Mouse (Mus musculus) kidney, postnatal 25 days (tissue): ENCODE measurements around the gene Wdr38.
A peak's percentile ranks its signal among the peaks of the same experiment; 100 is the strongest.
"Not testable (repeated sequence)": the region's sequence is repeated elsewhere in the genome, so short reads cannot be mapped to it uniquely, and the experiment has no call there.

Source experiments
- DNase-seq, 2 experiments: peaks; one replicate each; pipeline ENCODE4 v3.0.0; 2021; ENCODE audit warnings: mixed read lengths in 2 of 2

Wdr38 gene

DNA sequence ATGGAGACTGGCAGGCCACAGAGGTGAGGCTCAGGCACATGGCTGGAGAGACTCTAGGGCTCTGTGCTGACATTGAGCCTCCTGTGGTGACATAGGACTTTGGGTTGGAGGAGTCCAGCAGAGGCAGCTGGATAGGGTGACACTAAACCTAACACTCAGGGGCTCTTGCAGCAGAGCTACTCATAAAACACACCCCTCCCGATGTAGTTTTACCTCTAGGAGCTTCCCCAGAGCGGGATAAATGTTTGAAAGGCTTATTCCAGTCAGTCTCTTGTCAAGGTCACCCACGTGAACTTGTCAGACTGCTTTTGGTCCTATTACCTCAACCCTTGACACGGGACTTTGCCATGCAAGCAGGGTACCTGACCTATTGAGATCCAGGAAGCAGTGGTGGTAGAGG, 2.1 kb downstream of the Wdr38 start:
- DNase-seq = no peak

DNA sequence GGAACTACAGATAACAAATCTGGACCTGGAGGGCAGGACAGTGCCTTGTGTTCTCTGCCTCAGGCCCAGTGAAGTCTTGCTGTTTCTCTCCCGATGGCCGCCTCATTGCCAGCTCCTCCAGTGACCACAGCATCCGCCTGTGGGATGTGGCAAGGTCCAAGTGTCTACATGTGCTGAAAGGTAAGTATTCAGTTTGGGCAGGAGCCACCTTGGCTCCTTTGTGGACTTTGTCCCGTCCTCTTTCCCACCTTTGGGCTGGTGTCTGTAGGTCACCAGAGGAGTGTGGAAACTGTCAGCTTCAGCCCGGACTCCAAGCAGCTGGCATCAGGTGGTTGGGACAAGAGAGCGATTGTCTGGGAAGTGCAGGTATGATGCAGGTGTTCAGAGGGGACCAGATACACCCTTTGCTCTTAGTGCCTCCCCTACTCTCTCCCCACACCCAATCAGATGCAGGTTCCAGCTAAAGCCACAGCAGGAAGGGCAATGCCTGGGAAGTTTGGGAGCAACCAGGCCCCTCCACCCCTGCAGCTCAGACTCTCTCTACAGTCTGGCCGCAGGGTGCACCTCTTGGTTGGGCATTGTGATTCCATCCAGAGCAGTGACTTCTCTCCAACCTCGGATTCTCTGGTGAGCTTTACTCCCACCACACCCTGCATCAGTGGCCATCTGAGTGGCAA, 2.8 kb downstream of the Wdr38 start:
- DNase-seq = peak; percentile 23 to 69

DNA sequence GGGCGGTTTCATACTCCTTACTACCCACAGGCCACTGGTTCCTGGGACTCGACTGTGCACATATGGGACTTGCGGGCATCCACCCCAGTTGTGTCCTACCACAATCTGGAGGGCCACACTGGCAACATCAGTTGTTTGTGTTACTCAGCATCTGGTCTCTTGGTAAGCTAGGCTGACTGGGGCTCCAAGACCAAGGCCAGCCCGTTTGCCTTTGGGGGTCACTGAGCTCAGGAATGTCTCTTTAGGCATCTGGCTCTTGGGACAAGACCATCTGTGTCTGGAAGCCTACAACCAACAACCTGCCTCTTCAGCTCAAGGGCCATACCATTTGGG, 3.3 kb downstream of the Wdr38 start:
- no peak for DNase-seq

DNA sequence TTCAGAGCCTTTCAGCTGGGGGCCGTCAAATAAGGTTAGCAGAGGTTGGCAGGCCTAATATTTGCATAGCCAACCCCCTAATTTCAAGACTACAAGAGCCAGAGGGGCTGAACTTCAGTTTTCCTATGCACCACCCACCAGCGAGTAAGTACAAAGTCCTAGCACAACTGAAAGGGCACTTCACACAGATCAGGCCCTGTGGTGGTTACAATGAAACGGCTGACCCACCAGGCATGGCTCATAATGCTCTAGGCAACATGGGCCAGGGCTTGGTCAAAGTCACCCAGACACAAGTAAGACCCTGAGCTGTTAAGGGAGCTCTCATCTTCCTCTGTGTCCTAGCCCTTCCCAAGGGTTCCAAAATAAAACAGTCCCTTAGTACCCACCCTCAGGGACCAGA, 4.6 kb downstream of the Wdr38 start:
- DNase-seq = peak; percentile 28 to 72

DNA sequence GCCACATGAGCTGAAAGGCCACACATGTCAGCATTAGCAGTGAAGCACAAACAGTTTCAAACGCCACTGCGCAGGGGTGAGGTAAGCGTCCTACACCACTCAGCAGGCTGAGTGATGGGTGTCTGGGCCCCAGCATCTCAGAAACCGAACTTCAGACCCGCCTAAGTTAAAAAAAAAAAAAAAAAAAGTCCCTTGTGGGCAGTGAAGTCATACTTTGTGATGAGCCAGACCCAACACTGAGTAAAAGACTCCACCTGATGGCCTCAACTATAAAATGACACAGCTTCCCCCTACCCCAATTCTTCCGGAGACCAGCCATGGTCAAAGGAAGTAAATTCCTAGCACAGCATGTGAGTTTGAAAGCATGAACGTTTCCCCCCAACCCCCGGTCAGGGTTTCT, 5.8 kb downstream of the Wdr38 start:
- no peak for DNase-seq

DNA sequence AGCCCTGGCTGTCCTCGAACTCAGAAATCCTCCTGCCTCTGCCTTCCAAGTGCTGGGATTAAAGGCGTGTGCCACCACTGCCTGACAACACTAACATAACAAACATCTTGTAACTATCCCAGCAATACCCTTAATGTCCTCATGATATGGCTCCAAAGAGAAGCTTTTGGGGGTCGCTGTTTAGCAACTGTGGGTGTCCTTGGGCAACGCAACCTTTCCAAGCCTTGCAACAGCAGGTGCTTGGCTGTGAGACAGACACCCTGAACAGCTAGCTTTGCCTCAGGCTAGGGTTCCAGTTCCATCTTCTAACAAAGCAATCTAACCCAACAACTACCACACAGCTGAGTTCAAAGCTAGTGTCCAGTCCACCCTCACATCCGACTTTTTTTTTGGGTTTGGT, 6.2 kb downstream of the Wdr38 start:
- DNase-seq = no peak

DNA sequence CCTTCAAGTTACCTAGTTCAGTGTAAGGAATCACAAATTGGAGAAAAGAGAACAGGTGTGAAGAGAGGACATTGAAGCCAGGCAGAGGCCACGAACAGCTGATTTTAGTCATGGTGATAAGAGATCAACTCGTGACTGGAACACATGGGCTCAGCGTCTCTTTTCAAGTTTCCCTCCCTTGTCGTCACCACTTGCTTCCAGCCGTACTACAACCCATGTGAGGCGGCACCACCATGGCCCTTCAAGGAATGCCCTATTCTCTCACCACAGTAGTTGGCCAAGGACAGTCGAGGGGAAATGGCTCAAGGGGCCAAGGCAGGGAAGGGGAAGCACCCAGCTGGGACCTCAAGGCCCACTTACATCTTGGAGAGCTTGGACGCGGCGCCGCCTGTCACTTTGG, 7.1 kb downstream of the Wdr38 start:
- DNase-seq = peak in 1 of 2 experiments; percentile 60

DNA sequence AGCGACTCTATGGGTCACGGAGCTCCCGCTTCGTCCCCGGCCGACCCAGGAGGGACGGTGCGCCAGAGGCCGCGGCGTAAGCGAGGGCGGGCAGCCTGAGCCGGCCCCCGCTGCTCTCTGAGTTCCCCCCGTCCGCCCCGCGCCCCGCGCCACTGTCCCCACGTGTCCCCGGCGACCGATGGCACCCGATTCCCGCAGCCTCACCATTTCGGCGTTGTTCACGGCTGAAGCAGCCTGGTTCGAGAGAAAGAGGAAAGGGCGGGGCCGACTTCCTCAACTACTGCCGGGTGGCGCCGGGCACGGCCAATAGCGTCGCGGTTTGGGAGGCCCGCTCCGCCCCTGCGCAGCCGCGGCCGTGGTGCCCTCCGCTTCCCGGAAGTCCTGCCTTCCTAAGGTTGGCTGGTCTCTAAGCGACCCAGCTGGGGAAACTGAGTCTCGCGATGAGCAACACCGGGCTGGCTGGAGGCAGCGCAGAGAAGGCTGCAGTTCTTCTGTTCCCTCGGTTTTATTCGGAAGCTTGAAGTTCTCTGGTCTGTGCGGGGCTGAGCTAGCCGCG, 7.7 kb downstream of the Wdr38 start, which contains the start of gene Arpc5l:
TSS of gene Arpc5l (plus strand) at position 469 of the 556 bp plus-strand sequence.
- peak; percentile 96 to 97 for DNase-seq

DNA sequence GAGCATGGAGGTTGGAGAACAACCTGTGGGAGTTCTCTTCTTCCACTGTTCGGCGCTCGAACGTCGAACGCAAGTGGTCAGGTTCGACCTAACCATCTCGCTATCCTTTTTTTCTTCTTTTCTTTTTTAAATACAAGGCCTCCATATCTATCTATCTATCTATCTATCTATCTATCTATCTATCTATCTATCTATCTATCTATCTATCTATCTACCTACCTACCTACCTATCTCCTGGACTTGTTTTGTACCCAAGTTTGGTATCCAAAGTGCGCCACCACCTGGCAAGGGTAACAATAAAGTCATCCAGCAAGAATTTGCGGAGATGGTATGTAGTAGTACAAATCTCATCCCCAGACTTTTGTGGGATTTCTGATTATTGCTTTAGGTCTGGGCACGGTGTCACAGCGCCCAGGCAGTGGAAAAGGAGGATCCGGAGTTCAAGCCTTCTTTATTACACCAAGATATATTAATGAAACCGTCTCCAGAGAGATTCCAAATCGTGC, 8.4 kb downstream of the Wdr38 start, which contains the start of gene Rpl35:
TSS of gene Rpl35 (minus strand) at position 51 of the 506 bp plus-strand sequence.
- DNase-seq = peak; percentile 64 to 78

DNA sequence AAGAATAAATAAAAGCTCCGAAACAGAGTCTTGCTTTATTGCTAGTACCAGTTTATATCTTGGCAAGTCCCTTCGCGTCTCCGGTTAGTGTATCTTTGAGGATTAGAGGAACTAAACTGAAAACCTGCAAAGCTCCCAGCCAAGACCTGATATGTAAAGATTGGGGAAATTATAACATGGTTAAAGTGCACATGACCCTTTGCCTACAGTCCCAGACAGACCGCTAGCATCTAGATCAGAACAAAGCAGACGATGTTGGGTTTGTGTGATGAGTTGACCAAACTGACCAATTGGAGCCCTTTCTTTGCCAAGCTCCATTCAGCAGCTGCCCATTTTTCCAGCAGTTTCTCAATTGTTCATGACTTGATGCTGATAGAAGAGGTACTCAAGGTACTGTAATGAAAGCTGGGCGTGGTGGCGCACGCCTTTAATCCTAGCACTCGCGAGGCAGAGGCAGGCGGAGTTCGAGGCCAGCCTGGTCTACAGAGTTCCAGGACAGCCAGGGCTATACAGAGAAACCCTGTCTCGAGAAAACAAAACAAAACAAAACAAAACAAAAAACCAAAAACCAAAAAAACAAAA, 9.0 kb downstream of the Wdr38 start:
- DNase-seq = no peak

DNA sequence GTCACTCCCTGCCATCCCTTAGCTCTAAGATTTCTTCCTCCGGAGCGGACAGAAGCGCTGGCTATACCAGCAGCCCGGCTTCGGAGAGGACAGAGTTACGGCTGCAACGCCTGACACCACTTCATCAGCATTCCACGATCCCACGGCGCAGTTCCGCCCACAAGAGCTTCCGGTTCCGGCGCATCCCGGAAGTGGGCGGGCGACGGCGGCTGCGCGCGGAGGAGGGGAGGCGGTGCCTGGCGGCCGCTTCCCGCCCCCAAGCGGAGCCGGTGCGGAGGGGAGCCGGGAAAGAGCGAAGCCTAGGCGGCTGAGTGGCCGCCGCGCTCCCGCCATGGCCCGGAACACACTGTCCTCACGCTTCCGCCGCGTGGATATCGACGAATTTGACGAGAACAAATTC, 10.6 kb downstream of the Wdr38 start:
- peak; percentile 93 to 95 for DNase-seq

DNA sequence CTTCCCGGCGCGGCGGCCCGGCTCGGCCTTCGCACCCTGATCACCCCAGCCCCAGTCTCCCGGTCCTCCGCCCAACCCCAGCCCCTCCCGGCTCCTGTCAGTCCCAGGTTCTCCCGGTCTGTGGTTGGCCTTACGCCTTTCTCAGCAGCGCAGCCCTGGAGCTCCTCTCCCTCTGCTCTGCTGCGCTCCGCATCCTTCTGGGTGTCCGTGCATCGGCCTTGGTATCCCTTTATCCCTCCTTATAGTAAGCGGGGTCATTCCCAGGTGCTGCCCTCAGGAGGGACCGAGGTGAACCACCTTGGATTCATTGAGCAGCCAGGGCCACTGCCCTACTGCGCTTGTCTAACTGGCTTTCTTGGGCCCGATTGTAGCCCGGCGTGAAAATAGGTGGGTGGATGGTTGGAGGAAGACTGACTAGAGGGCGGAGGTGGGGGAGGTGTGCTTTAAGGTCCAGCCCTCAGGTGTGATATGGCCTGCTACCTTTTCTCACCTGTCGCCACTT, 11.1 kb downstream of the Wdr38 start:
- DNase-seq = peak in 1 of 2 experiments; percentile 53

DNA sequence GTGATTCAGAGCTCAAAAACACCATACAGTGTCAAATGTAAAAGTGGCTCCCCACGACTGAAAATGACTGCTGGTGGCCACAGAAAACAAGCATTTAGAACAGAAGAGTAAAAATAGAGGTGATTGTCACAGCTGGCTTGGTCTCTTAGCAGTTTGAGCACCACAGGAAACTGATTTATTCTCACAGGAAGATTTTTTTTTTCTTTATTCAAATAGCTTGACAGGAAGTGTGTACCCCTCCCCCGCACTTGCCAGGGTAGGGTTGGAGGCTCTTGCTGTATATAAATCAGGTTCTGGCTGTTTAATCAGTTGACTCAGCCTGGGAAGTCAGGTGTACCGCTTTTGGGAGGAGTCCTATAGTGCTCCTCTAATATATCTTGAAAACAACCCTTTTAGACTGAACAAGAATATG, 11.7 kb downstream of the Wdr38 start:
- DNase-seq = peak; percentile 41 to 63

DNA sequence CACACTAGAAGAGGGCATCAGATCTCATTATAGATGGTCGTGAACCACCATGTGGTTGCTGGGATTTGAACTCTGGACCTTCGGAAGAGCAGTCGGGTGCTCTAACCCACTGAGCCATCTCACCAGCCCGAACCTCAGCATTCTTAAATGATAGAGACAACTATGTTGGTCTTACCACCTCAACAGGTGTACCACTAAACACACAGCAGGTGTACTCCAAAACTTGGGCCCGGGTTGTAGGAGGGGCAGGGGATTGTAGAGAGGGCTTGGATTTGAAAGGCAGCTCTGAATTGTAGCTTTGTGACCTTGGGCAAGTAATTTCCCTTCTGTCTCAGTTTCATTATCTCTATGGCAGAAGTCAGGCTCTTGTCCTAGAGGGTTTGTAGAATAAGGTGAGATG, 12.9 kb downstream of the Wdr38 start:
- DNase-seq = not testable (repeated sequence)

DNA sequence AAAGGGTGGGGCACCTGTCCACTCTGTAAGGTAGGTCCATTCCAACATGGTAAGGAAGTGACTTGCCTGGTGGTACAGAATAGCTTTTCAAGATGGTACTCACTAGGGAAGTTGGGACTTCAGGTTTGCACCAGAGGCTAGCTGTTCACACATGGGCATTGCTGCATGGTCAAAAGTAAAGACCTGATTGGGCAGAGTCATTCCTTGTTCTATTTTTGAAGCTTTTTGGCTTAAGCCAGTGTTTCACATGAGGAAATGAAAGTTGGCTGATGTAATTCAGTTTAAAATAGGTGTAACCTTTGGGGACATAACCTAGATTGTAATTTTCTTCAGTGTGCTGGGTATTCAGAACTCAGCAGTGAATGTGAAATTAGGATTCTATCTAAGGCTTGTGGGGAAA, 14.0 kb downstream of the Wdr38 start:
- no peak for DNase-seq

DNA sequence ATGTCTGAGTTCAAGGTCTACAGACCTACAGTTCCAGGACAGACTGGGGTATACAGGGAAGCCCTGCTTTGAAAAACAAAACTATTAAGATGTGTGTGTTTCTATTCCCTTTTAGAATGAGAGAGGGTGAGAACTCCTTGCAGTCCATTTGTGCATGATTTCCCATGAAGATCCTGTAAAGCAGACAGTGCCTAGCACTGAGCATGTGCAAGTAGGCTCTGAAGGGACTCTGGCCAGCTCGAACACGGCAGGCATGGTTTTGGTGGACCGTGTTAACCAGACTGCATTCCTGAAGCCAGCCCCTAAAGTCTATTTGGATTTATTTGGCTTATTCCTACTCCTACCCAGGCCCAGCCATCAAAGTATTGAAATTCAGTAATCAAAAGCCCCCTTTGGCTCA, 14.7 kb downstream of the Wdr38 start:
- no peak for DNase-seq

DNA sequence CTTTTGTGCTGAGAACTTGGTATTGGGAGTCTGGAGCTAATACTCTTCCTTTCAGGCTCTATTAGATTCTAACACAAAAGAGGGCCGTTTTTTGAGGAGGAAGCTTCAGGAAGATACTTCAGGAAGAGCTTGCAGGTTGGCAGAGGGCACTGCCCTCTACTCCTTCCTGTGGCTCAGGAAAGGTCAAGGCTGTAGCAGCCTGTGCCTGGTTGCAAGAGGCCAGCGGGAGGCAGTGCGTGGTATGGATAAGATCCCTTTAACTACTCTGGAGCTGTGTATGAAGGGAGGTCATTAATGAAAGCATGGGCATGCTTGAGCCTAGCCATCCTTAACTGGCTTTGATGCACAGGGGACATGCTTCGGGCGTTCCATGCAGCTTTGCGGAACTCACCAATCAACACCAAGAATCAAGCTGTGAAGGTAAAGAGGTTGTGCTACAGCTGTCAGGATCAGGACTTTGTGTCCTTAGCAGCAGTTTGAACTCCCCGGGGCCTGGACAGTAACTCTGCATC, 15.5 kb downstream of the Wdr38 start:
- no peak for DNase-seq

DNA sequence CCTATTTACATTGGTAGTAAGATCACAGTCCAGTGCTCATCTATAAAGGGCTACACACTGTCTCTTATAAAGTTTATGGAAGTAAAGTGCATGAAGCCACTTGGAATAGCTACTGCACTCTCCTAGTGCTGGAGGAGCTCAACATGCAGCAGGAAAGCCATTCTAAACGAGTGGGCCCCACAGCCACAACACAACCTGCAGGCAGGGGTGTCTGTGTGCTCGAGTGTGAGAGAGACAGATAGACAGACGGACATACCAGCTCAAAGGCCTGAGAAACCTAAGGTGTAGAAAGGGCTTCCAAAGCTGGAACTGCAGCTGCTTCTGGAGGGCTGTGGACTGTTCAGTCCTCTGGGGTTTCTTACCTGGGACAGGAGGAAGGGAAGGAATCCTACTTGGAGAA, 19.3 kb downstream of the Wdr38 start:
- DNase-seq = no peak

DNA sequence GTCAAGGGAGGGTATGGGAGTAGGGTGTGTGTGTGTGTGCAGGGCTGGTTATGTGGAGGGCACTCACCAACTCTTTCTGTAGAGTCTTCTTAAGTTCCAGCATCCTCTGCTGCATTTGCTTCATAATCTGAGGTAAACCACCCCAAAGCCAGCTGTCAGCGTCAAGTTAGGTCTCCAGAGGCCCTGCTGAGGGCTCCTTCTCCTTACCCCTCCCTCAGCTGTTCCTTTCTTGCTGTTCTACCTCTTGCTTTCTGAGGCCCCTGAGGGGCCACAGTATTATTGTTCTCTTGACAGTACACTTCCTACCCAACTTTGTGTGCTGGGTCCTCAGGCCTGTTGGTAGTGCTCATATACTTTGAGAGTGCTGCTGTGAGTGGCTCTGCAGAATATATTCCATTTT, 22.7 kb downstream of the Wdr38 start:
- no peak for DNase-seq

DNA sequence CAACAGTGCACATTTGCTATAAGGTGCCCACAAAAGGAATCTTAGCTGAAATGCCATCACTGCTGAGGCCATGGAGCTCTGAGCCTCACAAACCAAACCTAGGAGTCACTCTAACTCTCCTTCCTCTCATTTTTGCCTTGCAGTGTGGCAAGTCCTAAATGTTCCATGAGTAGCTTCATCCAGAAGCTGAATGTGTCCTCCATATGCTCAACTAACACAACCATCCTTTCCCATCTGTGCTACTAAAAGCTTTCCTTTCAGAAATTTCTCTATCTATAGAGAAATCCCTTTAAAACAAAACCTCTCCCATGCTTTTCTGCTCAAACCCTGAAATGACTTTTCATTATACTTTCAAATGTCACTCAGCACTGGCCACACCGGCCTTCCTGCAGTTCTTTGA, 34.3 kb downstream of the Wdr38 start:
- no peak for DNase-seq

DNA sequence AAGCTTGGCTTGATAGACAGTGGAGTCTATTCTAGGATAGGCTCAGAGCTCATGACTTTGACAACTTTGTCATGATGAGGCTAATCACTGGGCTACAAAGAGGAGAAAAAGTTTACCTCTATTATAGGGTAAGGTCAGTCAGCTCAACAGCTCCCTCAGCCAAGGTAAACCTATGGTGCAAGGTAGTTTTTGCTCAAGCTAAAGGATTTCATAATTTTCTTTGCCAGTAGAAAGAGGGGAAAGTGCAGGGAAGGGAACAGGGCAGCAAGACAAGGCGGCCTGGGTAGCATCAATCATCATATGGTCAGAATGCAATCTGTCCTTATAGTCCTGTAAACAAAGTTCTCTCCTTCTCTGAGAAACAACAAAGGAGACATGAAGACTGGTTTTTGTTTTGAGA, 42.9 kb downstream of the Wdr38 start:
- no peak for DNase-seq

DNA sequence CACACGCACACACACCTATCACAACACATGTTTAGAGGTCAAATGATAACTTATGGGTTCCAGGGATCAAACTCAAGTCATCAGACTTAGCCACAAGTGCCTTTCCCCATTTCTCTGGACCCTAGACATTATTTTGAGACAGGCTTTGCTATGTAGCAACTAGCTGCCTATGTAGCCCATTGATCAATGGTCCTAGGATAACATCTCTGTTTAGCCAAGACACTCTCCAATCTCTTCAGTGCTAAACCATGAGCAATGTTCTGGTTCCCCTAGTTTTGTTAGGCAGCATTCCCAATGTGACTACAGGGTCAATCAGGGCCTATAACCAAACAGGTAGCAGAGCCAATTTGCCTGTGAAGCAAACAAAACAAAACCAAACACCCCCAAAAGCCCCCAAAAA, 51.2 kb downstream of the Wdr38 start:
- DNase-seq = no peak
